Mouse (Mus musculus): ENCODE results near the gene Atf4. TPM values are rescaled to one million over a fixed set of nuclear protein-coding genes. Genes with fewer than 3 reads are reported as not detected.

Atf4 gene
- total RNA-seq (2021), result 100 to 1,000 TPM; 118 to 137 TPM
- long read RNA-seq, experiment 1, transcript Atf4-203 (1 exons, 2,019 nt), result minor isoform, 31 of 74 reads
- long read RNA-seq, experiment 1, transcript Atf4-201 (3 exons, 1,725 nt), result major isoform, 35 of 74 reads
- long read RNA-seq, experiment 1, partial matches to known transcripts, result 7 of 74 reads
- long read RNA-seq, experiment 1, other reads (novel, unspliced or antisense), result 1 of 74 reads
- long read RNA-seq, experiment 2, transcript Atf4-201 (3 exons, 1,725 nt), result major isoform, 59 of 116 reads
- long read RNA-seq, experiment 2, transcript Atf4-203 (1 exons, 2,019 nt), result minor isoform, 54 of 116 reads
- long read RNA-seq, experiment 2, partial matches to known transcripts, result 3 of 116 reads
- long read RNA-seq, experiment 2, other reads (novel, unspliced or antisense), result 0 of 116 reads

GRCm38 (mm10) chr15:80254847-80255645 lies at the start of gene Atf4:
TSS of gene Atf4 (plus strand) at chr15:80255184.
- intact Hi-C loops (cut with DNase I), result no loop called here
- peak; percentile 97 to 99 for DNase-seq

GRCm38 (mm10) chr15:80206057-80206565 lies 48.9 kb upstream of the Atf4 start:
- no peak for DNase-seq
- intact Hi-C loops (cut with DNase I), result no loop called here

- DNase-seq, result no peak
- intact Hi-C loops (cut with DNase I), result no loop called here
Measured at GRCm38 (mm10) chr15:80208446-80208845, 46.5 kb upstream of the Atf4 start.

GRCm38 (mm10) chr15:80213688-80214087 lies 41.3 kb upstream of the Atf4 start:
- intact Hi-C loops (cut with DNase I), result no loop called here
- DNase-seq, result no peak

GRCm38 (mm10) chr15:80215716-80216479 lies 39.1 kb upstream of the Atf4 start:
- intact Hi-C loops (cut with DNase I), result no loop called here

GRCm38 (mm10) chr15:80216480-80216820 lies 38.5 kb upstream of the Atf4 start:
- DNase-seq, result no peak
- intact Hi-C loops (cut with DNase I), result no loop called here

More at GRCm38 (mm10) chr15:80215716-80216479, 39.1 kb upstream of the Atf4 start:
- DNase-seq, result no peak

GRCm38 (mm10) chr15:80217476-80217875 lies 37.5 kb upstream of the Atf4 start:
- no peak for DNase-seq
- intact Hi-C loops (cut with DNase I), result no loop called here

- intact Hi-C loops (cut with DNase I), result no loop called here
Measured at GRCm38 (mm10) chr15:80219211-80219610, 35.8 kb upstream of the Atf4 start.

GRCm38 (mm10) chr15:80219705-80220657 lies 35.0 kb upstream of the Atf4 start:
- DNase-seq, result no peak
- intact Hi-C loops (cut with DNase I), result loop anchor here (5.0 kb wide), 1 partner anchor 108 kb away; no protein-coding TSS in a partner anchor

More at GRCm38 (mm10) chr15:80219211-80219610, 35.8 kb upstream of the Atf4 start:
- no peak for DNase-seq

GRCm38 (mm10) chr15:80221031-80221430 lies 34.0 kb upstream of the Atf4 start:
- no peak for DNase-seq
- intact Hi-C loops (cut with DNase I), result loop anchor here (5.0 kb wide), 1 partner anchor 109 kb away; no protein-coding TSS in a partner anchor

GRCm38 (mm10) chr15:80223751-80224150 lies 31.2 kb upstream of the Atf4 start:
- DNase-seq, result no peak
- intact Hi-C loops (cut with DNase I), result loop anchor here (5.0 kb wide), 1 partner anchor 111 kb away; no protein-coding TSS in a partner anchor

GRCm38 (mm10) chr15:80225208-80225607 lies 29.8 kb upstream of the Atf4 start:
- DNase-seq, result peak; percentile 54 to 68
- intact Hi-C loops (cut with DNase I), result no loop called here

GRCm38 (mm10) chr15:80225796-80226195 lies 29.2 kb upstream of the Atf4 start:
- peak in 1 of 2 experiments; percentile 35 for DNase-seq
- intact Hi-C loops (cut with DNase I), result loop anchor here (2.0 kb wide), 1 partner anchor 35 kb away; no protein-coding TSS in a partner anchor

GRCm38 (mm10) chr15:80228071-80228800 lies 26.7 kb upstream of the Atf4 start:
- intact Hi-C loops (cut with DNase I), result no loop called here
- no peak for DNase-seq

GRCm38 (mm10) chr15:80232331-80232730 lies 22.7 kb upstream of the Atf4 start:
- DNase-seq, result no peak
- intact Hi-C loops (cut with DNase I), result loop anchor here (10.0 kb wide), 1 partner anchor 298 kb away; no protein-coding TSS in a partner anchor

GRCm38 (mm10) chr15:80233053-80233452 lies 21.9 kb upstream of the Atf4 start:
- intact Hi-C loops (cut with DNase I), result loop anchor here (10.0 kb wide), 1 partner anchor 298 kb away; no protein-coding TSS in a partner anchor
- no peak for DNase-seq

GRCm38 (mm10) chr15:80233733-80234509 lies 21.1 kb upstream of the Atf4 start, which contains the start of gene Mief1:
TSS of gene Mief1 (plus strand) at chr15:80234018.
- DNase-seq, result peak; percentile 96 to 97
- intact Hi-C loops (cut with DNase I), result loop anchor here (10.0 kb wide), 1 partner anchor 299 kb away; no protein-coding TSS in a partner anchor
